Mouse (Mus musculus) liver, embryonic 12.5 days (tissue): Measurements from ENCODE around the gene Plxnc1. TPM values are rescaled to one million over a fixed set of nuclear protein-coding genes. Genes with fewer than 3 reads are reported as not detected.

Experiments used
- ATAC-seq: fragments of 200-750 bp; cut with Nextera tagmentation; 2 replicates; pipeline ENCODE4 v1.8.0; 2017; ENCODE audit warnings: moderate number of reproducible peaks, mild to moderate bottlenecking, moderate library complexity
- H3K27ac ChIP-seq: fragments of 300-500 bp; sonication (generic); 2 replicates; pipeline ENCODE4 v1.5.1; 2016; ENCODE audit warnings: mild to moderate bottlenecking
- H3K27me3 ChIP-seq: fragments of 300-500 bp; sonication (generic); replicated peaks from 2 replicates; pipeline ENCODE4 v1.6.1; 2016; ENCODE audit warnings: mild to moderate bottlenecking, moderate library complexity
- H3K36me3 ChIP-seq: fragments of 300-500 bp; sonication (generic); 2 replicates; pipeline ENCODE4 v1.6.1; 2016; ENCODE audit warnings: mild to moderate bottlenecking, moderate library complexity
- H3K4me1 ChIP-seq: fragments of 300-500 bp; sonication (generic); 2 replicates; pipeline ENCODE4 v1.6.1; 2016
- H3K4me2 ChIP-seq: fragments of 300-500 bp; sonication (generic); 2 replicates; pipeline ENCODE4 v1.6.1; 2016; ENCODE audit warnings: mild to moderate bottlenecking, moderate library complexity
- H3K4me3 ChIP-seq: fragments of 300-500 bp; sonication (generic); 2 replicates; pipeline ENCODE4 v1.5.1; 2016; ENCODE audit warnings: mild to moderate bottlenecking, moderate library complexity
- H3K9ac ChIP-seq: fragments of 300-500 bp; sonication (generic); 2 replicates; pipeline ENCODE4 v1.6.1; 2016; ENCODE audit warnings: mild to moderate bottlenecking, moderate library complexity
- H3K9me3 ChIP-seq: fragments of 300-500 bp; sonication (generic); replicated peaks from 2 replicates; pipeline ENCODE4 v1.6.1; 2016; ENCODE audit warnings: mild to moderate bottlenecking, moderate library complexity
- WGBS: fragments of 180-500 bp; shearing (Covaris S2); methylation state at CpG from one replicate; pipeline ENCODE4 v1.1.7; 2016; ENCODE audit not compliant: insufficient replicate concordance; 5-methylcytosine and 5-hydroxymethylcytosine counted together
- polyA plus RNA-seq: library from polyadenylated mRNA; unstranded; fragments of >200 nt; fragmentation: Nextera tagmentation; extraction: Ambion mirVana; gene quantifications from 2 replicates; pipeline ENCODE4 v1.2.1, GENCODE M21; 2016

The Plxnc1 gene
- polyA plus RNA-seq = 3.9 and 4.4 TPM in 2 replicates

GRCm38 (mm10) chr10:94944691-94945205, at the start of gene Plxnc1:
Gene Plxnc1, minus strand, starts transcription at chr10:94944835.
- H3K4me1 ChIP-seq = peaks cover 69% of the 10 kb centered on the region
- peak within 1 kb of the TSS; percentile 76 for H3K4me3 ChIP-seq
- peaks cover 66% of the 10 kb centered on the region for H3K27me3 ChIP-seq
- peak within 1 kb of the TSS; percentile 76 for H3K9ac ChIP-seq
- H3K4me2 ChIP-seq = peak within 1 kb of the TSS; percentile 98
- H3K9me3 ChIP-seq = no peaks in the 10 kb centered on the region
- peak; percentile 50 for ATAC-seq
- WGBS = under 1% methylated on average over 40 of the region's 57 CpGs
- peak within 1 kb of the TSS; percentile 69; the same call in 1 of the 2 replicates for H3K27ac ChIP-seq
- no peaks in the 10 kb centered on the region for H3K36me3 ChIP-seq

- peaks cover 7% of the 10 kb centered on the region; the same call in 1 of the 2 replicates for H3K4me1 ChIP-seq
- no peak overlapping the region for H3K27ac ChIP-seq
- H3K36me3 ChIP-seq = no peaks in the 10 kb centered on the region
- H3K27me3 ChIP-seq = peaks cover 21% of the 10 kb centered on the region
- 11% methylated on average over 9 of the region's 9 CpGs for WGBS
- no peak overlapping the region for H3K4me3 ChIP-seq
- no peaks in the 10 kb centered on the region for H3K9me3 ChIP-seq
- ATAC-seq = no peak
- H3K9ac ChIP-seq = no peak overlapping the region
- peak overlapping the region; percentile 50 for H3K4me2 ChIP-seq
Measured at GRCm38 (mm10) chr10:94992127-94992526, 47.5 kb upstream of the Plxnc1 start.

- no peak overlapping the region for H3K9ac ChIP-seq
- peaks cover 21% of the 10 kb centered on the region for H3K27me3 ChIP-seq
- no peak for ATAC-seq
- no peaks in the 10 kb centered on the region for H3K36me3 ChIP-seq
- H3K4me1 ChIP-seq = peaks cover 7% of the 10 kb centered on the region; the same call in 1 of the 2 replicates
- peak overlapping the region; percentile 50 for H3K4me2 ChIP-seq
- no peak overlapping the region for H3K27ac ChIP-seq
- H3K9me3 ChIP-seq = no peaks in the 10 kb centered on the region
- no peak overlapping the region for H3K4me3 ChIP-seq
- 22% methylated on average over 17 of the region's 17 CpGs for WGBS
Measured at GRCm38 (mm10) chr10:94991564-94992097, 47.0 kb upstream of the Plxnc1 start.

- H3K9me3 ChIP-seq = no peaks in the 10 kb centered on the region
- no peak for ATAC-seq
- 29% methylated on average over 17 of the region's 17 CpGs for WGBS
- H3K4me1 ChIP-seq = peaks cover 7% of the 10 kb centered on the region; the same call in 1 of the 2 replicates
- H3K9ac ChIP-seq = no peak overlapping the region
- H3K27me3 ChIP-seq = peaks cover 21% of the 10 kb centered on the region
- no peak overlapping the region for H3K4me3 ChIP-seq
- no peaks in the 10 kb centered on the region for H3K36me3 ChIP-seq
- peak overlapping the region; percentile 50 for H3K4me2 ChIP-seq
- H3K27ac ChIP-seq = no peak overlapping the region
Measured at GRCm38 (mm10) chr10:94990768-94991563, 46.3 kb upstream of the Plxnc1 start.

GRCm38 (mm10) chr10:94989321-94989720, 44.7 kb upstream of the Plxnc1 start:
- WGBS = 61% methylated on average over 5 of the region's 5 CpGs
- Histone ChIP-seq H3K4me3 (no peak overlapping the region), H3K4me1 (peaks cover 7% of the 10 kb centered on the region; the same call in 1 of the 2 replicates), H3K9ac (no peak overlapping the region), H3K27me3 (peaks cover 21% of the 10 kb centered on the region), H3K36me3 (no peaks in the 10 kb centered on the region), H3K9me3 (no peaks in the 10 kb centered on the region), H3K4me2 (no peak overlapping the region), H3K27ac (no peak overlapping the region)
- no peak for ATAC-seq

- WGBS = 31% methylated on average over 1 of the region's 1 CpGs
- Histone ChIP-seq H3K9me3 (no peaks in the 10 kb centered on the region), H3K27me3 (peaks cover 12% of the 10 kb centered on the region; the same call in 1 of the 2 replicates), H3K4me1 (no peaks in the 10 kb centered on the region), H3K36me3 (no peaks in the 10 kb centered on the region), H3K9ac (no peak overlapping the region), H3K27ac (no peak overlapping the region), H3K4me3 (no peak overlapping the region), H3K4me2 (no peak overlapping the region)
- ATAC-seq = no peak
Measured at GRCm38 (mm10) chr10:94985103-94985502, 40.5 kb upstream of the Plxnc1 start.

- Histone ChIP-seq H3K4me2 (no peak overlapping the region), H3K27me3 (no peaks in the 10 kb centered on the region; the same call in 1 of the 2 replicates), H3K36me3 (no peaks in the 10 kb centered on the region), H3K27ac (no peak overlapping the region), H3K9me3 (no peaks in the 10 kb centered on the region), H3K9ac (no peak overlapping the region), H3K4me3 (no peak overlapping the region), H3K4me1 (no peaks in the 10 kb centered on the region)
- WGBS = 68% methylated on average over 8 of the region's 8 CpGs
- no peak for ATAC-seq
Measured at GRCm38 (mm10) chr10:94982528-94982927, 37.9 kb upstream of the Plxnc1 start.

GRCm38 (mm10) chr10:94981466-94982138, 37.0 kb upstream of the Plxnc1 start:
- Histone ChIP-seq H3K4me2 (no peak overlapping the region), H3K9ac (no peak overlapping the region), H3K4me3 (no peak overlapping the region), H3K36me3 (no peaks in the 10 kb centered on the region), H3K4me1 (no peaks in the 10 kb centered on the region), H3K9me3 (no peaks in the 10 kb centered on the region), H3K27me3 (no peaks in the 10 kb centered on the region; the same call in 1 of the 2 replicates), H3K27ac (no peak overlapping the region)
- 59% methylated on average over 12 of the region's 12 CpGs for WGBS
- ATAC-seq = no peak

- no peak for ATAC-seq
- 56% methylated on average over 5 of the region's 5 CpGs for WGBS
- H3K4me2 ChIP-seq = no peak overlapping the region
- H3K27me3 ChIP-seq = no peaks in the 10 kb centered on the region; the same call in 1 of the 2 replicates
- no peak overlapping the region for H3K27ac ChIP-seq
- H3K9me3 ChIP-seq = no peaks in the 10 kb centered on the region
- H3K4me1 ChIP-seq = no peaks in the 10 kb centered on the region
- no peaks in the 10 kb centered on the region for H3K36me3 ChIP-seq
- no peak overlapping the region for H3K9ac ChIP-seq
- H3K4me3 ChIP-seq = no peak overlapping the region
Measured at GRCm38 (mm10) chr10:94978265-94978822, 33.7 kb upstream of the Plxnc1 start.

GRCm38 (mm10) chr10:94976329-94976728, 31.7 kb upstream of the Plxnc1 start:
- WGBS = 47% methylated on average over 5 of the region's 5 CpGs
- H3K4me1 ChIP-seq = no peaks in the 10 kb centered on the region
- ATAC-seq = no peak
- H3K4me3 ChIP-seq = no peak overlapping the region
- no peaks in the 10 kb centered on the region for H3K9me3 ChIP-seq
- no peaks in the 10 kb centered on the region; the same call in 1 of the 2 replicates for H3K27me3 ChIP-seq
- no peak overlapping the region for H3K27ac ChIP-seq
- no peaks in the 10 kb centered on the region for H3K36me3 ChIP-seq
- no peak overlapping the region for H3K4me2 ChIP-seq
- H3K9ac ChIP-seq = no peak overlapping the region

- ATAC-seq = no peak
- no peak overlapping the region for H3K4me2 ChIP-seq
- H3K27ac ChIP-seq = no peak overlapping the region
- no peak overlapping the region for H3K4me3 ChIP-seq
- no peak overlapping the region for H3K9ac ChIP-seq
- no peaks in the 10 kb centered on the region for H3K9me3 ChIP-seq
- no peaks in the 10 kb centered on the region; the same call in 1 of the 2 replicates for H3K27me3 ChIP-seq
- H3K4me1 ChIP-seq = no peaks in the 10 kb centered on the region
- WGBS = 65% methylated on average over 4 of the region's 4 CpGs
- no peaks in the 10 kb centered on the region for H3K36me3 ChIP-seq
Measured at GRCm38 (mm10) chr10:94975099-94975496, 30.5 kb upstream of the Plxnc1 start.
